Mouse (Mus musculus): ENCODE measurements around the gene Olfr1086. TPM values are rescaled to one million over a fixed set of nuclear protein-coding genes. Genes with fewer than 3 reads are reported as not detected.
"Not testable (repeated sequence)": the region's sequence is repeated elsewhere in the genome, so short reads cannot be mapped to it uniquely, and the experiment has no call there.

The Olfr1086 gene
- not detected for total RNA-seq (2021)
- long read RNA-seq, experiment 1: 0 reads
- long read RNA-seq, experiment 2: 0 reads

DNA sequence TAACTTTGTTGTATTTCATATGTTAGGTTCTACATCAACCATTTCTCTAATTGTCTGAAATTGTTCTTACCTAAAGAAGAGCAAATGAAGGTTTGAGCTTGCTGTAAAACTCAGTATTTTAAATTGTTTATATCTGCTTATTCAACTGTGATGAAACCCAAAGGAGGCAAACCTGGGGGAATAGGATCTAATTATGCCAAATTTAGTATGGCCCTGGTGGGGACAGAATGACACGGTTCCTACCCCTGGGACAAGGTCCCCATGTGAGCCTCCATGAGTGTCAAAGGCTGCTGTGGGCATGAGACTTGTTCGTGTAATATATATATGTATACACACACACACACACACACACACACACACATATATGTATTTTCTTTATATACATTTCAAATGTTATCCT is at the start of gene Olfr1086:
TSS of gene Olfr1086 (minus strand) at position 101 of the 400 bp plus-strand sequence.
- no peak for DNase-seq (ENCODE audit: low spot score in 2 of 2)

GRCm38 (mm10) chr2:86698295-86698694 is 18.4 kb upstream of the Olfr1086 start, which contains the start of gene Olfr1087:
Olfr1087 (minus strand) TSS chr2:86698395.
- DNase-seq (ENCODE audit: low spot score in 2 of 2): no peak

- DNase-seq (ENCODE audit: low spot score in 2 of 2): no peak
Measured at GRCm38 (mm10) chr2:86661919-86662318, 18.0 kb downstream of the Olfr1086 start, which contains the start of gene Olfr1085. Olfr1085 (minus strand) TSS chr2:86662019.

DNA sequence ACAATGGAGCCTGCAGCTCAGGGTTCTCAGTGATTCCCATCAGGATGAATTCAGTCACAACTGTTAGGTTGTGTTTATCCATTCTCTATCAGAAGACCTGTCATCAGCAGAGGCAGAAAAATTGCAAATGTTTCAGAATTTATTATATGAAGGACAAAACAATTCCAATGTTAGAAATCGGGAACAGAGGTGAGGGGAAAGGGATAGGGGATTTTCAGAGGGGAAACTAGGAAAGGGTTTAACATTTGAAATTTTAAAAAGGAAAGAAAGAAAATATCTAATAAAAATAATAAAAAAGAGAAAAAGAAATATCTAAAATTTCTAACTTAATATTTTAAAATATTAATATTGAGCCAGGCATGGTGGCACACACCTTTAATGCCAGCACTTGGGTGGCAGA is 40.3 kb downstream of the Olfr1086 start, which contains the start of gene Olfr1084:
TSS of gene Olfr1084 (minus strand) at position 101 of the 400 bp plus-strand sequence.
- DNase-seq (ENCODE audit: low spot score in 2 of 2): not testable (repeated sequence)

Other genes with a start within 250 kb of the Olfr1086 start
- not detected for gene Olfr1065, start 229.5 kb downstream of the Olfr1086 start, total RNA-seq (2021)
- gene Olfr1066, start 223.8 kb downstream of the Olfr1086 start, total RNA-seq (2021): not detected
- gene Olfr228, start 192.7 kb downstream of the Olfr1086 start, total RNA-seq (2021): not detected
- gene Olfr1076, start 171.6 kb downstream of the Olfr1086 start, total RNA-seq (2021): not detected
- not detected for gene Olfr1079, start 137.6 kb downstream of the Olfr1086 start, total RNA-seq (2021)
- not detected for gene Olfr1080, start 121.9 kb downstream of the Olfr1086 start, total RNA-seq (2021)
- not detected for gene Olfr1082, start 81.1 kb downstream of the Olfr1086 start, total RNA-seq (2021)
- gene Olfr1084, start 40.4 kb downstream of the Olfr1086 start, total RNA-seq (2021): not detected
- gene Olfr1085, start 18.1 kb downstream of the Olfr1086 start, total RNA-seq (2021): not detected
- not detected for gene Olfr1087, start 18.3 kb upstream of the Olfr1086 start, total RNA-seq (2021)
- not detected for gene Olfr1089, start 53.6 kb upstream of the Olfr1086 start, total RNA-seq (2021)
- not detected for gene Olfr1090, start 78.9 kb upstream of the Olfr1086 start, total RNA-seq (2021)
- gene Olfr1093, start 102.4 kb upstream of the Olfr1086 start, total RNA-seq (2021): not detected
- gene Olfr141, start 129.9 kb upstream of the Olfr1086 start, total RNA-seq (2021): not detected
- not detected for gene Olfr1094, start 144.6 kb upstream of the Olfr1086 start, total RNA-seq (2021)
- not detected for gene Olfr1095, start 171.6 kb upstream of the Olfr1086 start, total RNA-seq (2021)
- not detected for gene Gm13723, start 194.7 kb upstream of the Olfr1086 start, total RNA-seq (2021)
- gene Olfr1097, start 212.1 kb upstream of the Olfr1086 start, total RNA-seq (2021): not detected
- not detected for gene Olfr1098, start 244.5 kb upstream of the Olfr1086 start, total RNA-seq (2021)

All from layer of hippocampus, postnatal 14 days (tissue).